Mouse (Mus musculus) hindbrain, embryonic 15.5 days (tissue): ENCODE data around the gene Ing5. TPM values are rescaled to one million over a fixed set of nuclear protein-coding genes. Genes with fewer than 3 reads are reported as not detected.
A peak's percentile ranks its signal among the peaks of the same experiment; 100 is the strongest.
"Not testable (repeated sequence)": the region's sequence is repeated elsewhere in the genome, so short reads cannot be mapped to it uniquely, and the experiment has no call there.

Experiments
- ATAC-seq: fragments of 200-750 bp; cut with Nextera tagmentation; 2 replicates; pipeline ENCODE4 v1.8.0; 2017; ENCODE audit warnings: low read depth, moderate number of reproducible peaks, moderate TSS enrichment; ENCODE audit not compliant: low FRiP score
- H3K27ac ChIP-seq: fragments of 300-500 bp; sonication (generic); replicated peaks from 2 replicates; pipeline ENCODE4 v1.5.1; 2015; ENCODE audit warnings: mild to moderate bottlenecking, inconsistent platforms
- H3K27me3 ChIP-seq: fragments of 300-500 bp; sonication (generic); 2 replicates; pipeline ENCODE4 v1.6.1; 2015; ENCODE audit warnings: control low read depth, inconsistent platforms
- H3K36me3 ChIP-seq: fragments of 300-500 bp; sonication (generic); 2 replicates; pipeline ENCODE4 v1.6.1; 2015; ENCODE audit warnings: control low read depth, inconsistent platforms
- H3K4me1 ChIP-seq: fragments of 300-500 bp; sonication (generic); replicated peaks from 2 replicates; pipeline ENCODE4 v1.6.1; 2015; ENCODE audit warnings: control low read depth, inconsistent platforms
- H3K4me2 ChIP-seq: fragments of 300-500 bp; sonication (generic); 2 replicates; pipeline ENCODE4 v1.6.1; 2015; ENCODE audit warnings: moderate library complexity, mild to moderate bottlenecking, inconsistent platforms
- H3K4me3 ChIP-seq: fragments of 300-500 bp; sonication (generic); 2 replicates; pipeline ENCODE4 v1.5.1; 2015; ENCODE audit warnings: mild to moderate bottlenecking, inconsistent platforms
- H3K9ac ChIP-seq: fragments of 300-500 bp; sonication (generic); 2 replicates; pipeline ENCODE4 v1.6.1; 2015; ENCODE audit warnings: inconsistent platforms
- H3K9me3 ChIP-seq: fragments of 300-500 bp; sonication (generic); 2 replicates; pipeline ENCODE4 v1.6.1; 2016; ENCODE audit warnings: control low read depth, inconsistent platforms
- WGBS: fragments of 180-500 bp; shearing (Covaris S2); methylation state at CpG from one replicate; pipeline ENCODE4 v1.1.7; 2015; 5-methylcytosine and 5-hydroxymethylcytosine counted together
- polyA plus RNA-seq: library from polyadenylated mRNA; unstranded; fragments of >200 nt; fragmentation: Nextera tagmentation; extraction: Ambion mirVana; gene quantifications from 2 replicates; pipeline ENCODE4 v1.2.1, GENCODE M21; 2015

The Ing5 gene
- 9.8 and 9.9 TPM in 2 replicates for polyA plus RNA-seq

- Histone ChIP-seq H3K4me2 (peak within 1 kb of the TSS; percentile 94), H3K4me3 (peak within 1 kb of the TSS; percentile 79), H3K27me3 (no peaks in the 10 kb centered on the region), H3K27ac (peak within 1 kb of the TSS; percentile 99), H3K9ac (peak within 1 kb of the TSS; percentile 84), H3K36me3 (peaks cover 20% of the 10 kb centered on the region), H3K4me1 (peaks cover 37% of the 10 kb centered on the region), H3K9me3 (no peaks in the 10 kb centered on the region)
- under 1% methylated on average over 69 of the region's 94 CpGs for WGBS
- peak; percentile 94 for ATAC-seq
These were observed at the start of gene Ing5 for GRCm38 (mm10) chr1:93803556-93804507. Gene Ing5, plus strand, starts transcription at chr1:93803965.

- H3K4me2 ChIP-seq: peak within 1 kb of the TSS; percentile 74
- peak within 1 kb of the TSS; percentile 70 for H3K4me3 ChIP-seq
- WGBS: under 1% methylated on average over 81 of the region's 121 CpGs
- H3K9ac ChIP-seq: peak within 1 kb of the TSS; percentile 66
- no peaks in the 10 kb centered on the region for H3K9me3 ChIP-seq
- H3K27me3 ChIP-seq: no peaks in the 10 kb centered on the region
- peaks cover 10% of the 10 kb centered on the region for H3K36me3 ChIP-seq
- ATAC-seq: peak; percentile 94
- H3K4me1 ChIP-seq: peaks cover 38% of the 10 kb centered on the region
- peak within 1 kb of the TSS; percentile 84 for H3K27ac ChIP-seq
These were observed 49.0 kb upstream of the Ing5 start, which contains the start of gene Thap4 for GRCm38 (mm10) chr1:93754573-93755290. Gene Thap4, minus strand, starts transcription at chr1:93754864.

- peaks cover 5% of the 10 kb centered on the region for H3K36me3 ChIP-seq
- H3K4me3 ChIP-seq: peak overlapping the region; percentile 70
- peak overlapping the region; percentile 66 for H3K9ac ChIP-seq
- 0% methylated on average over 13 of the region's 13 CpGs for WGBS
- no peaks in the 10 kb centered on the region for H3K27me3 ChIP-seq
- no peaks in the 10 kb centered on the region for H3K9me3 ChIP-seq
- no peak for ATAC-seq
- H3K4me2 ChIP-seq: peak overlapping the region; percentile 74
- H3K27ac ChIP-seq: peak overlapping the region; percentile 84
- peaks cover 38% of the 10 kb centered on the region for H3K4me1 ChIP-seq
These were observed 48.5 kb upstream of the Ing5 start for GRCm38 (mm10) chr1:93755291-93755610.

GRCm38 (mm10) chr1:93755618-93756017 is 48.1 kb upstream of the Ing5 start:
- H3K27ac ChIP-seq: 0 out of 2 replicates have a peak overlapping the region, but pooled peaks have one; percentile 84
- H3K4me2 ChIP-seq: peak overlapping the region; percentile 74
- H3K9ac ChIP-seq: peak overlapping the region; percentile 66
- no peaks in the 10 kb centered on the region for H3K27me3 ChIP-seq
- 28% methylated on average over 7 of the region's 7 CpGs for WGBS
- H3K4me1 ChIP-seq: peaks cover 38% of the 10 kb centered on the region
- H3K9me3 ChIP-seq: no peaks in the 10 kb centered on the region
- peaks cover under 1% of the 10 kb centered on the region; the same call in 1 of the 2 replicates for H3K36me3 ChIP-seq
- no peak for ATAC-seq
- H3K4me3 ChIP-seq: peak overlapping the region; percentile 70

- no peaks in the 10 kb centered on the region for H3K27me3 ChIP-seq
These were observed 47.6 kb upstream of the Ing5 start for GRCm38 (mm10) chr1:93756154-93756553.

GRCm38 (mm10) chr1:93760076-93760475 is 43.7 kb upstream of the Ing5 start:
- Histone ChIP-seq H3K4me1 (peaks cover 27% of the 10 kb centered on the region), H3K36me3 (no peaks in the 10 kb centered on the region), H3K4me3 (no peak overlapping the region), H3K4me2 (no peak overlapping the region), H3K9me3 (no peaks in the 10 kb centered on the region), H3K27me3 (no peaks in the 10 kb centered on the region), H3K9ac (no peak overlapping the region), H3K27ac (no peak overlapping the region)
- no peak for ATAC-seq
- WGBS: 88% methylated on average over 1 of the region's 1 CpGs

More at GRCm38 (mm10) chr1:93756154-93756553, 47.6 kb upstream of the Ing5 start:
- no peaks in the 10 kb centered on the region for H3K36me3 ChIP-seq
- H3K9me3 ChIP-seq: no peaks in the 10 kb centered on the region
- peaks cover 38% of the 10 kb centered on the region for H3K4me1 ChIP-seq
- no peak overlapping the region for H3K27ac ChIP-seq
- peak overlapping the region; percentile 74 for H3K4me2 ChIP-seq
- H3K4me3 ChIP-seq: peak overlapping the region; percentile 70
- no peak for ATAC-seq
- H3K9ac ChIP-seq: no peak overlapping the region

GRCm38 (mm10) chr1:93763531-93763930 is 40.2 kb upstream of the Ing5 start:
- not testable (repeated sequence) for H3K9ac ChIP-seq, H3K4me2 ChIP-seq, H3K4me1 ChIP-seq, H3K9me3 ChIP-seq, H3K36me3 ChIP-seq, ATAC-seq, H3K4me3 ChIP-seq, H3K27me3 ChIP-seq, H3K27ac ChIP-seq
- WGBS: 91% methylated on average over 3 of the region's 3 CpGs

- no peak overlapping the region for H3K4me3 ChIP-seq
- no peak overlapping the region for H3K9ac ChIP-seq
- no peak overlapping the region for H3K4me2 ChIP-seq
- no peaks in the 10 kb centered on the region for H3K4me1 ChIP-seq
- ATAC-seq: peak; percentile 30; the same call in 1 of the 2 replicates
- no peaks in the 10 kb centered on the region for H3K27me3 ChIP-seq
- no peak overlapping the region for H3K27ac ChIP-seq
- WGBS: 96% methylated on average over 9 of the region's 9 CpGs
- H3K9me3 ChIP-seq: no peaks in the 10 kb centered on the region
- peaks cover 9% of the 10 kb centered on the region for H3K36me3 ChIP-seq
These were observed 38.7 kb upstream of the Ing5 start for GRCm38 (mm10) chr1:93764871-93765591.

GRCm38 (mm10) chr1:93767600-93767999 is 36.2 kb upstream of the Ing5 start:
- WGBS: 93% methylated on average over 6 of the region's 6 CpGs
- Histone ChIP-seq H3K9ac (no peak overlapping the region), H3K4me1 (no peaks in the 10 kb centered on the region), H3K36me3 (peaks cover 9% of the 10 kb centered on the region), H3K4me3 (no peak overlapping the region), H3K4me2 (no peak overlapping the region), H3K9me3 (no peaks in the 10 kb centered on the region), H3K27ac (no peak overlapping the region), H3K27me3 (no peaks in the 10 kb centered on the region)
- no peak for ATAC-seq

GRCm38 (mm10) chr1:93769901-93770300 is 33.9 kb upstream of the Ing5 start:
- no peaks in the 10 kb centered on the region for H3K27me3 ChIP-seq
- no peak overlapping the region for H3K9ac ChIP-seq
- no peak overlapping the region for H3K27ac ChIP-seq
- no peak overlapping the region for H3K4me3 ChIP-seq
- H3K36me3 ChIP-seq: peaks cover 23% of the 10 kb centered on the region
- no peak overlapping the region for H3K4me2 ChIP-seq
- ATAC-seq: no peak
- H3K4me1 ChIP-seq: no peaks in the 10 kb centered on the region
- no peaks in the 10 kb centered on the region for H3K9me3 ChIP-seq
- 93% methylated on average over 3 of the region's 3 CpGs for WGBS

GRCm38 (mm10) chr1:93776686-93777085 is 27.1 kb upstream of the Ing5 start:
- peaks cover 70% of the 10 kb centered on the region for H3K36me3 ChIP-seq
- no peak for ATAC-seq
- 96% methylated on average over 5 of the region's 5 CpGs for WGBS

More at GRCm38 (mm10) chr1:93776686-93777085, 27.1 kb upstream of the Ing5 start:
- Histone ChIP-seq H3K9ac (no peak overlapping the region), H3K27me3 (no peaks in the 10 kb centered on the region), H3K4me3 (no peak overlapping the region), H3K27ac (no peak overlapping the region), H3K4me2 (no peak overlapping the region), H3K9me3 (no peaks in the 10 kb centered on the region), H3K4me1 (no peaks in the 10 kb centered on the region)
